Mouse (Mus musculus) MEL (cell line): Measurements from ENCODE around the gene Edem2.

Experiments
- CHD1 ChIP-seq: IDR thresholded peaks from 2 replicates; pipeline ENCODE4 v1.6.1; 2012; ENCODE audit warnings: low read depth, mild to moderate bottlenecking, inconsistent platforms, low read length, improper control_type of control experiment
- CTCF ChIP-seq, 3 experiments: IDR thresholded peaks in 2 of 3; conservative IDR thresholded peaks in 1 of 3; 2 replicates each; pipeline ENCODE4 v1.5.1; 2011 to 2012; ENCODE audit warnings: low read length in 3 of 3, low read depth in 2 of 3, mild to moderate bottlenecking in 2 of 3, improper control_type of control experiment in 1 of 3, inconsistent platforms in 1 of 3, mixed read lengths in 1 of 3, moderate library complexity in 1 of 3; ENCODE audit not compliant: control insufficient read depth in 1 of 3, insufficient read depth in 1 of 3, poor library complexity in 1 of 3, severe bottlenecking in 1 of 3
- POLR2A ChIP-seq, 2 experiments: IDR thresholded peaks; 2 replicates each; pipeline ENCODE4 v1.6.1; 2011 to 2012; ENCODE audit warnings: low read length in 2 of 2, mild to moderate bottlenecking in 2 of 2, control low read depth in 1 of 2, improper control_type of control experiment in 1 of 2, low read depth in 1 of 2, moderate library complexity in 1 of 2; ENCODE audit not compliant: control insufficient read depth in 1 of 2, insufficient read depth in 1 of 2, poor library complexity in 1 of 2
- POLR2AphosphoS5 ChIP-seq: IDR thresholded peaks from 2 replicates; pipeline ENCODE4 v1.6.1; 2012; ENCODE audit warnings: low read depth, borderline replicate concordance, mild to moderate bottlenecking, inconsistent platforms, low read length, moderate library complexity, mixed read lengths
- USF2 ChIP-seq, 2 experiments: IDR thresholded peaks; 2 replicates each; pipeline ENCODE4 v1.6.1; 2011 to 2012; ENCODE audit warnings: improper control_type of control experiment in 2 of 2, low read length in 2 of 2, borderline replicate concordance in 1 of 2, inconsistent platforms in 1 of 2, low read depth in 1 of 2, mild to moderate bottlenecking in 1 of 2; ENCODE audit not compliant: insufficient read depth in 1 of 2

DNA sequence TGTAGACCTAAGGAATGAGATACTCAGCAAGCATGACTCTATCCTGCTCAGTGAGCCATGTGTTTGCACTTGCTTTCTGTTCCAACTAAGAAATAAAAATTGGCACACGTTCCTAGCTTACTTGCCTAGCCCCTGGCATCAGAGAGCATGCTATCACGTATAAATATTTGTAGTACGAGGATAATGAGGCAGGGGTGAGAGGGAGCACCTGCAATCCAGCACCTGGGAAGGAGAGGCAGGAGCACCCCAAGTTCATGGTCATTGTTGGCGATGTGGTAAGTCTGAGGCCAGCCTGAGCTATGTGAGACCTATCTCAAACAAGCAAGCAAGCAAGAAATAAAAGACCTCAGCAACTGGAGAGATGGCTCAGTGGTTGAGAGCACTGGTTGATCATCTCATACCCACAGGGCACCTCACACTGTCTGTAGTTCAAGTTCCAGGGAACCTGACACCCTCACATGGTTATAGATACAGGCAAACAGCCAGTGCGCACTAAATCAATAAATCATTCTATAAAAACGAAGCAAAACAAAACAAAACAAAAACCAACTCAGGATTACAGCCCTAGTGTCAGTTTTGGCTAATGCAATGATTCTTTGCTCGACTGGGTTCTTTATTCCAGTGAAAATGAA, 1.4 kb downstream of the Edem2 start:
- TF ChIP-seq POLR2A (IDR thresholded peaks at IDR 0.05; ENCODE audit: control insufficient read depth in 1 of 2, insufficient read depth in 1 of 2, low read depth in 1 of 2, low read length in 2 of 2, poor library complexity in 1 of 2) (no peak), USF2 (IDR thresholded peaks at IDR 0.05; ENCODE audit: borderline replicate concordance in 1 of 2, insufficient read depth in 1 of 2, low read depth in 1 of 2, low read length in 2 of 2) (no peak), CTCF (IDR thresholded peaks at IDR 0.05 in 2 of 3, conservative IDR thresholded peaks at IDR 0.05 in 1 of 3; ENCODE audit: control insufficient read depth in 1 of 3, insufficient read depth in 1 of 3, low read depth in 2 of 3, low read length in 3 of 3, poor library complexity in 1 of 3, severe bottlenecking in 1 of 3) (no peak), CHD1 (no peak), POLR2AphosphoS5 (no peak)
